Mouse (Mus musculus): ENCODE measurements around the gene Zp1. TPM values are rescaled to one million over a fixed set of nuclear protein-coding genes. Genes with fewer than 3 reads are reported as not detected.
A peak's percentile ranks its signal among the peaks of the same experiment; 100 is the strongest.

The Zp1 gene
- total RNA-seq, 2 experiments from 2014 or later, result not detected

DNA sequence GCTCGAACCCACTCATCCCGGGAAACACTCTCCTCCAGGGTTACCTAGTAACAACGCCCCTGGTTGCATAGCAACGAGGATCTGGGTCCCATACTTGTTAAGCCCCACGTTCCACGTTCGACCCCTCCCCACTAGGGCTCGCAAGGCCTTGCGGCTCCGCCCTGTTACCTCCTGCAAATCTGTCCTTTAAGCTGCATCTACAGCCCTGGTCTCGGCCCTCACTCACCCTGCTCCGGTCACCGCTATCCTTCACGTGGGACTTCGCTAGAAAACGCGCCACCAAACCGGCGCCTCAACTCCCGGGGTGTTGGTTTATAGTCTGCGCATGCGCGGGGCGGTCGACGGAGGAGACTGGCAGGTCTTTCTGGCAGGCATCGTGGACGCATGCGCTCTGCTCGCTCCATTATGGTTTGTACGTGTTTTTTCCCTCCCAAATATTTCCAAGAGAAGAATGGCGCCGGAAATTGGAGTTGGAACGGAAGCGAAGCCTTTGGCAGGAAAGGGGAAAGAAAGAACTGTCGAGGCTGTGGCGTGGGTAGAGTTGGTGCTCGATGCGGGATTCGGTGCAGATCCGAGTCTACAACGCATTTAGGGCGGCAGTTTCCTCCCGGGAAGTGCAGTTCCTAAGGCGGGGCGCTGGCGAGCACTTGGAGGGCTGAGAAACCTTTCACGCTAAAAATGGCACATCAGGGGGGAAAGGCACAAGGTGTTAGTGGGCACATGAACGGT is 38.8 kb downstream of the Zp1 start, which contains the start of gene Tmem109:
Gene Tmem109 (minus strand): TSS at position 576 of the 729 bp plus-strand sequence.
- DNase-seq (ENCODE audit: low spot score in 2 of 2), result peak; percentile 92 to 94
- peak; percentile 48 for TF ChIP-seq CTCF (conservative IDR thresholded peaks at IDR 0.05)
- Histone ChIP-seq H3K27ac (peak within 1 kb of the TSS; percentile 95), H3K4me3 (peak within 1 kb of the TSS; percentile 80)

GRCm38 (mm10) chr19:10880975-10881425 is 39.4 kb downstream of the Zp1 start:
- no peak for TF ChIP-seq CTCF (conservative IDR thresholded peaks at IDR 0.05)
- no peak for DNase-seq (ENCODE audit: low spot score in 2 of 2)
- Histone ChIP-seq H3K27ac (peak overlapping the region; percentile 95), H3K4me3 (peak overlapping the region; percentile 80)

DNA sequence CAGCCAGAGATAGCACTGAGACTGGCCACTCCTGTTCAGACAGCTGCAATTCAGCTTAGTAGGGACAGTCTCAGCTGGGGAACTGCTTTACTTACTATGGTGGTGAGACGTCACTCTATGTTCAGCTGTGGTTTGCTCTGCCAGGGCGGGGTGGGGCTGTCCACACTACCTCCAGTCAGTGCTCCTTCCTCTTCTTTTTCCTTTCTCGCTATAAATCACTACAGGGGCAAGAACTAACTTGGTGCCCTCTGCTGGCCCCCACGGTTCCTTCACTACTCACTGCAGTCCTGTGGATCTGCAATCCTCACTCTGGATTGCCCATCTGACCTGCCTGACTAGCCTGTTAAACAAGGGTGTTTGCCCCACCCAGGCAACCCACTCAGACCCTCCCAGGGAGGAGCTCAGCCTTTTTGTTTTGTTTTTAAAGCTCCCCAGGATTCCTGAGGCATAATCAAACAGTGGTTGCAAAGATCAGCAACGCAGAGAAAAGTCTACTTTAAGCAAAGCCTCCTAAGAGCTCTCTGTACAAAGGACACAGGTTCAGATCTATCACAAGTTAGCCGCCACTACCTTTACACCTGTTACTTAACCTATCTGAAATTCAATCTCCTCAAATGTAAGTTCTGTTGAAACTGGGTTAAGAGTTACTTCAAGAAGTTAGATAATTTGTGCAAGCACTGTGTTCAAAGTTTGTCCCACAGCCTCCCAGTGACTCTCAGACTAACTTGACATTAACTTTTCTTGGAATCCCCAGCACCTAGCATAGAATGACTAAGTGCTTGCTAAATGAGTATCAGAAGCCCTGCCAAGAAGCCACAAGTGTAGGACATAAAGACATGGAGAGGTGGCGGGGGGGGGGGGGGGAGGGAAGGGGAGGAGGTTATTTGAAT is 40.1 kb downstream of the Zp1 start:
- Histone ChIP-seq H3K4me3 (peak overlapping the region; percentile 80), H3K27ac (peak overlapping the region; percentile 95)
- DNase-seq (ENCODE audit: low spot score in 2 of 2), result peak in 1 of 2 experiments; percentile 54
- peak; percentile 73 for TF ChIP-seq CTCF (conservative IDR thresholded peaks at IDR 0.05)

DNA sequence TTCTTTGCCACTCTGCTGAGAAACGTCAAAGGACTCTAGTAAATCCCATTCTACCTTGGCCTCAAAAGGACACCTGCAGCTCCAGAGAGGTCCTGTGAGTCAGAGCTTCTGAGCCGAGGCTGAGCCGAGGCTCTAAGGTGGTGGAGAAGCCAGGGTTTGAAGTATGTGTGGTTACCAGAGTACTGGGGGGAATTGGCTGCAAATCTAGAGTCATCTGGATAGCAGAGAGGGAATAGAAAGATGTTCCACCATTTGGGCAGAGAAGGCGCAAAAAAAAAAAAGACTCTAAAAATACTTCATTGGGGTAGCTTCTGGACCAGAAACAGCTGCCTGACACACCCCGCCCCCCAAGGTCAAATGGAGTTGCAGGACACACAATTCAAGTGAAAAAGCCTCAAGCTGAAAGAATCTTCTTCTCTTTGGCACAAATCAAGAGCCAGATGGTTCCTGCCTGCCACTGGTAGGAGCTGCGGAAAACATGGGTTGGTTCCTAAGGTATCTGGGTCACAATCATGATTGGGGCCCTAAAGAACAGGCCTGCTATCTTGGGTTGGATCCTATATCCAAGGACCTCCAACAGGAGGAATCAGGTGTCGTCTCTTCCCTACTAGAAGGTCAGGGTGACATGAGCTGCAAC is 42.1 kb downstream of the Zp1 start:
- H3K27ac ChIP-seq, result peak overlapping the region; percentile 88
- no peak for DNase-seq (ENCODE audit: low spot score in 2 of 2)
- peak overlapping the region; percentile 34 for H3K4me3 ChIP-seq
- TF ChIP-seq CTCF (conservative IDR thresholded peaks at IDR 0.05), result no peak

- no peak overlapping the region for H3K27ac ChIP-seq
- no peak overlapping the region for H3K4me3 ChIP-seq
- TF ChIP-seq CTCF (conservative IDR thresholded peaks at IDR 0.05), result no peak
- no peak for DNase-seq (ENCODE audit: low spot score in 2 of 2)
Observed at GRCm38 (mm10) chr19:10871328-10871961, 49.0 kb downstream of the Zp1 start.

DNA sequence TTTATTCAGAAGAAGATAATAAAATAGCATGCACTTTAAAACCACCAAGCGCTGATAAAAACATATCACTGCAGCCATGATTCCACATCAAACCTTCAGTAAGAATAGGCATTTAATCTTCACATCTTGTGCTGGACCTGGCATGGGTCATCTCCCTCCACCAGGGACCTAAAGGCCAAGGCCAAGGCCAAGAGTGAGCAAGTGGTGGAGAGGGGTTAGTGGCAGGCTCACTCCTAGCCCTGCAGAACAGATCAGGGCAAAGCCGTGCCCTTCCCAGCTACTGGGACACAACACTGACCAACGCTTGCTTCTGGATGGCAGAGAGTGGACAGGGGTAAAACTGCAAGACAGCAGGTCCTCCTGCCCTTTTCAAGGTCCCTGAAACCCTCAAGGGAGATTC is 49.8 kb downstream of the Zp1 start:
- no peak for DNase-seq (ENCODE audit: low spot score in 2 of 2)
- Histone ChIP-seq H3K4me3 (no peak overlapping the region), H3K27ac (no peak overlapping the region)
- no peak for TF ChIP-seq CTCF (conservative IDR thresholded peaks at IDR 0.05)

DNA sequence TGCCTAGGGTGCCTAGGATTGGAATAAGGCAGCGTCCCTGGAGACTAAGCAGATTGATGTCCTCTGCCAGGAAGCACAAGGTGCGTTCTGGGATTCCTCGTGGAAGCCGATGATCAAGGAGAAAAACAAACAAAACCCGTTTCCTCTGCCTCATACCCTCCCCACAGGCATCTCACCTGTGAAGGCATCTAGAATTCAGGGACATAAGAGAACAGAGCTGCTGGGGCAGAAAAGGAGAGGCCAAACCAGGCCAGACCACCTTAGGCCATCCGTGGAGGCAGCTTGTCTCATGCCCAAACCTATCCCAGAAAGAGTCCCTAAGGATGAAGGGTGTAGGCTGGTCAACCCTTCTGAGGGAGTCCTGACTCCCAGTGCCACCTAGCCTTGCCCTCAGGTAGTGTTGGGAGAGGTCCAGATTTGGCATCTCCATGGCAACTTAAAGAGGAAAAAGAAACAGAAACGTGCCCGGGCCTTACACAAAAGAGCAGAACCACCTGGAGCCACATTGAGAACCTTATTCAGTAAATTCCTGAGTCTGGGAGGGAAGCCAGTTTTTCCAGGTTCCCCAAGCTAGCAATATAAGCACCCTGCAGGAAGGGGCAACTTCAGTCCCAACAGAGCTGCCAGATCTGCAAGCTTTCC is 50.4 kb downstream of the Zp1 start, which contains the start of gene Tmem132a:
Gene Tmem132a (minus strand): TSS at position 55 of the 642 bp plus-strand sequence.
- no peak for DNase-seq (ENCODE audit: low spot score in 2 of 2)
- H3K4me3 ChIP-seq, result peak within 1 kb of the TSS; percentile 91
- H3K27ac ChIP-seq, result peak within 1 kb of the TSS; percentile 94
- TF ChIP-seq CTCF (conservative IDR thresholded peaks at IDR 0.05), result no peak

- peak overlapping the region; percentile 94 for H3K27ac ChIP-seq
- peak overlapping the region; percentile 91 for H3K4me3 ChIP-seq
- peak; percentile 89 for DNase-seq (ENCODE audit: low spot score in 2 of 2)
- peak; percentile 32 for TF ChIP-seq CTCF (conservative IDR thresholded peaks at IDR 0.05)
Observed at GRCm38 (mm10) chr19:10869241-10869885, 51.1 kb downstream of the Zp1 start.

DNA sequence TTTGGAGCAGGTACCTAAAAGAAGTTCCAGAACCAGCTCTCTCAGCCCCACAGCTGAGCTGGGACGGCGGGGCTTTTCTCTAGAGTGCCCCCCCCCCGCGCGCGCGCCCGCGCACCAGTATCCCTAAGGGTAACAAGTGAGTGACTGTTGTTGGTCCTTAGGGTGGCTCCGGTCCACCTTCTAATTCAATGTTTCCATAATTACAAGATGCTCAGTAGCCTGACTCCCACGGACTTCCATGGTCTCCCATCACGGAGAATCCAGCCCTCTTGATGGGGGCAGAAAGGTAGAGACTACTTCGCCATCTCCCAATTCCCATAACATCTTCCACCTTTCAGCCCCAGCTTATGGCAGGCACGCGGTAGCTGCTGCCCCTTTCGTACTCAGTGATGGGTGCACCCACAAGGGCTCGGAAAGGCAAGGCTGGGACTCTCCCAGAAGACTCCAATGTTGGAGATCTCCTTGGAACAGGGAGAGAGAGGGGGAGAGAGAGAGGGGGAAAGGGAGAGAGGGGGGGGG is 51.8 kb downstream of the Zp1 start:
- DNase-seq (ENCODE audit: low spot score in 2 of 2), result no peak
- no peak for TF ChIP-seq CTCF (conservative IDR thresholded peaks at IDR 0.05)
- peak overlapping the region; percentile 91 for H3K4me3 ChIP-seq

GRCm38 (mm10) chr19:10867946-10868622 is 52.3 kb downstream of the Zp1 start:
- H3K27ac ChIP-seq, result peak overlapping the region; percentile 94
- H3K4me3 ChIP-seq, result peak overlapping the region; percentile 91
- TF ChIP-seq CTCF (conservative IDR thresholded peaks at IDR 0.05), result no peak
- no peak for DNase-seq (ENCODE audit: low spot score in 2 of 2)

More for the DNA sequence above, 51.8 kb downstream of the Zp1 start:
- H3K27ac ChIP-seq, result peak overlapping the region; percentile 94

DNA sequence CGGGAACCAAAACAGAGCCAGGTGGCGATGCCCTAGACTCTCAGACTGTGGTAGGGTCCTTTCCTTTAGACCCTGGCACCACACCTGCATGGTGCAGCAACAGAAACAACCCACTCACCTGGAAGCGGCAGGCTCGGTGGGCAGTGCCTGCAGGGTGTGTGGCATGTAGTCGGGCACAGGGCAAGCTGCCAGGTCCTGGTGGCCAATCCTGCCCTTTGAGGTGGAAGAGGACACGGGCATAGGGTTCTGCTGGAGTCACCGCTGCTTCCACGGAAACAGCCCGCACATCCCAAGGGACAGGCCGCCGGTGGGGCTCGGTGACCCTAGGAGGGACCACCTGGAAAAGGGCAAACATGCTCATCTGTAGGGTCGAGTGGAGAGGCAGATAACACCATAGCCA is 54.1 kb downstream of the Zp1 start:
- no peak for DNase-seq (ENCODE audit: low spot score in 2 of 2)
- Histone ChIP-seq H3K27ac (no peak overlapping the region), H3K4me3 (no peak overlapping the region)
- no peak for TF ChIP-seq CTCF (conservative IDR thresholded peaks at IDR 0.05)

Other genes starting within 250 kb of the Zp1 start
- not detected for gene Pga5, start 242.6 kb downstream of the Zp1 start, total RNA-seq (2021)
- 10 to 100 TPM; 21.7 to 22.4 TPM for gene Vps37c, start 231.9 kb downstream of the Zp1 start, total RNA-seq (2021)
- gene Cd5, start 181.6 kb downstream of the Zp1 start, total RNA-seq (2021), result not detected
- under 1 TPM in 1 of 2 experiments, not detected in 1; 0.32 TPM for gene Cd6, start 90.6 kb downstream of the Zp1 start, total RNA-seq (2021)
- gene Slc15a3, start 80.9 kb downstream of the Zp1 start, total RNA-seq (2021), result 1 to 10 TPM; 1.3 TPM
- 100 to 1,000 TPM; 168 to 171 TPM for gene Tmem132a, start 50.7 kb downstream of the Zp1 start, total RNA-seq (2021)
- 10 to 100 TPM; 46.4 to 54.5 TPM for gene Tmem109, start 38.6 kb downstream of the Zp1 start, total RNA-seq (2021)
- 100 to 1,000 TPM; 196 to 198 TPM for gene Prpf19, start 25.4 kb downstream of the Zp1 start, total RNA-seq (2021)
- gene Ptgdr2, start 16.5 kb upstream of the Zp1 start, total RNA-seq (2021), result under 1 TPM in 1 of 2 experiments, not detected in 1; 0.25 TPM
- gene Ccdc86, start 28.6 kb upstream of the Zp1 start, total RNA-seq (2021), result 1 to 10 TPM; 7.9 to 9.7 TPM
- gene Ms4a10, start 54.0 kb upstream of the Zp1 start, total RNA-seq (2021), result not detected
- gene Ms4a15, start 72.6 kb upstream of the Zp1 start, total RNA-seq (2021), result not detected
- not detected for gene Ms4a18, start 97.4 kb upstream of the Zp1 start, total RNA-seq (2021)
- under 1 TPM in 1 of 2 experiments, not detected in 1; 0.36 TPM for gene Ms4a8a, start 160.5 kb upstream of the Zp1 start, total RNA-seq (2021)
- gene 1700017D01Rik, start 210.2 kb upstream of the Zp1 start, total RNA-seq (2021), result not detected
- gene 1700025F22Rik, start 244.7 kb upstream of the Zp1 start, total RNA-seq (2021), result not detected